Mouse (Mus musculus): ENCODE data around the gene Tnfaip2. TPM values are rescaled to one million over a fixed set of nuclear protein-coding genes. Genes with fewer than 3 reads are reported as not detected.

The Tnfaip2 gene
- polyA plus RNA-seq, 2 experiments: 10.0 to 10.2 TPM

GRCm38 (mm10) chr12:111499617-111500016 lies 57.3 kb downstream of the Tnfaip2 start:
- Histone ChIP-seq H3K4me3 (replicated peaks; ENCODE audit: low read length) (no peak overlapping the region), H3K4me1 (ENCODE audit: control insufficient read depth, insufficient read depth, low read length) (no peaks in the 10 kb centered on the region), H3K9ac (ENCODE audit: low read depth, low read length, severe bottlenecking) (no peak overlapping the region), H3K36me3 (ENCODE audit: control insufficient read depth, insufficient read depth, low read length) (no peaks in the 10 kb centered on the region), H3K4me2 (replicated peaks; ENCODE audit: low read depth, low read length, severe bottlenecking) (no peak overlapping the region), H3K27ac (replicated peaks; ENCODE audit: low read depth, low read length) (no peak overlapping the region), H3K27me3 (ENCODE audit: control insufficient read depth, insufficient read depth, low read length) (no peaks in the 10 kb centered on the region), H3K9me3 (ENCODE audit: control insufficient read depth, low read length) (no peaks in the 10 kb centered on the region)
- DNase-seq (ENCODE audit: low spot score): no peak
- TF ChIP-seq POLR2A (IDR thresholded peaks at IDR 0.05; ENCODE audit: borderline replicate concordance, extremely low read depth, insufficient read depth, insufficient read length): no peak
- no peak for ATAC-seq (ENCODE audit: low FRiP score, low read depth)
- WGBS: 62% methylated on average over 5 of the region's 5 CpGs

- 41% methylated on average over 5 of the region's 5 CpGs for WGBS
- Histone ChIP-seq H3K9ac (ENCODE audit: low read depth, low read length, severe bottlenecking) (no peak overlapping the region), H3K9me3 (ENCODE audit: control insufficient read depth, low read length) (no peaks in the 10 kb centered on the region), H3K27me3 (ENCODE audit: control insufficient read depth, insufficient read depth, low read length) (no peaks in the 10 kb centered on the region), H3K4me1 (ENCODE audit: control insufficient read depth, insufficient read depth, low read length) (no peaks in the 10 kb centered on the region), H3K36me3 (ENCODE audit: control insufficient read depth, insufficient read depth, low read length) (no peaks in the 10 kb centered on the region), H3K27ac (replicated peaks; ENCODE audit: low read depth, low read length) (no peak overlapping the region), H3K4me3 (replicated peaks; ENCODE audit: low read length) (no peak overlapping the region), H3K4me2 (replicated peaks; ENCODE audit: low read depth, low read length, severe bottlenecking) (no peak overlapping the region)
- DNase-seq (ENCODE audit: low spot score) (no peak), ATAC-seq (ENCODE audit: low FRiP score, low read depth) (no peak)
- no peak for TF ChIP-seq POLR2A (IDR thresholded peaks at IDR 0.05; ENCODE audit: borderline replicate concordance, extremely low read depth, insufficient read depth, insufficient read length)
Observed at GRCm38 (mm10) chr12:111500725-111501124, 58.5 kb downstream of the Tnfaip2 start.

GRCm38 (mm10) chr12:111503063-111503567 lies 60.8 kb downstream of the Tnfaip2 start:
- Histone ChIP-seq H3K27ac (replicated peaks; ENCODE audit: low read depth, low read length) (no peak overlapping the region), H3K4me1 (ENCODE audit: control insufficient read depth, insufficient read depth, low read length) (no peaks in the 10 kb centered on the region), H3K4me2 (replicated peaks; ENCODE audit: low read depth, low read length, severe bottlenecking) (no peak overlapping the region), H3K9me3 (ENCODE audit: control insufficient read depth, low read length) (no peaks in the 10 kb centered on the region), H3K9ac (ENCODE audit: low read depth, low read length, severe bottlenecking) (no peak overlapping the region), H3K27me3 (ENCODE audit: control insufficient read depth, insufficient read depth, low read length) (no peaks in the 10 kb centered on the region), H3K4me3 (replicated peaks; ENCODE audit: low read length) (no peak overlapping the region), H3K36me3 (ENCODE audit: control insufficient read depth, insufficient read depth, low read length) (no peaks in the 10 kb centered on the region)
- DNase-seq (ENCODE audit: low spot score): no peak
- TF ChIP-seq POLR2A (IDR thresholded peaks at IDR 0.05; ENCODE audit: borderline replicate concordance, extremely low read depth, insufficient read depth, insufficient read length): no peak
- WGBS: 73% methylated on average over 12 of the region's 12 CpGs
- no peak for ATAC-seq (ENCODE audit: low FRiP score, low read depth)

GRCm38 (mm10) chr12:111503571-111503970 lies 61.3 kb downstream of the Tnfaip2 start:
- no peaks in the 10 kb centered on the region for H3K27me3 ChIP-seq (ENCODE audit: control insufficient read depth, insufficient read depth, low read length)
- H3K36me3 ChIP-seq (ENCODE audit: control insufficient read depth, insufficient read depth, low read length): no peaks in the 10 kb centered on the region
- no peak overlapping the region for H3K9ac ChIP-seq (ENCODE audit: low read depth, low read length, severe bottlenecking)
- no peak for DNase-seq (ENCODE audit: low spot score)
- H3K4me1 ChIP-seq (ENCODE audit: control insufficient read depth, insufficient read depth, low read length): no peaks in the 10 kb centered on the region
- no peaks in the 10 kb centered on the region for H3K9me3 ChIP-seq (ENCODE audit: control insufficient read depth, low read length)
- WGBS: 71% methylated on average over 5 of the region's 5 CpGs
- H3K4me3 ChIP-seq (replicated peaks; ENCODE audit: low read length): no peak overlapping the region
- H3K27ac ChIP-seq (replicated peaks; ENCODE audit: low read depth, low read length): no peak overlapping the region
- no peak for ATAC-seq (ENCODE audit: low FRiP score, low read depth)
- no peak for TF ChIP-seq POLR2A (IDR thresholded peaks at IDR 0.05; ENCODE audit: borderline replicate concordance, extremely low read depth, insufficient read depth, insufficient read length)
- no peak overlapping the region for H3K4me2 ChIP-seq (replicated peaks; ENCODE audit: low read depth, low read length, severe bottlenecking)

Other genes with a start within 250 kb of the Tnfaip2 start
- gene Amn, start 171.4 kb upstream of the Tnfaip2 start, polyA plus RNA-seq (2012; rRNA removed): 1.4 and 1.7 TPM in 2 replicates
- gene Amn, start 171.4 kb upstream of the Tnfaip2 start, polyA plus RNA-seq (2014; fragmentation: Nextera tagmentation; extraction: Ambion mirVana): 0.55 and 0.97 TPM in 2 replicates
- 163 and 215 TPM in 2 replicates for gene Cdc42bpb, start 64.8 kb upstream of the Tnfaip2 start, polyA plus RNA-seq (2012; rRNA removed)
- 37.0 and 39.7 TPM in 2 replicates for gene Cdc42bpb, start 64.8 kb upstream of the Tnfaip2 start, polyA plus RNA-seq (2014; fragmentation: Nextera tagmentation; extraction: Ambion mirVana)
- gene Lbhd2, start 35.7 kb upstream of the Tnfaip2 start, polyA plus RNA-seq (2012; rRNA removed): 11.0 and 17.2 TPM in 2 replicates
- gene Lbhd2, start 35.7 kb upstream of the Tnfaip2 start, polyA plus RNA-seq (2014; fragmentation: Nextera tagmentation; extraction: Ambion mirVana): 19.2 and 22.3 TPM in 2 replicates
- gene Exoc3l4, start 25.5 kb upstream of the Tnfaip2 start, polyA plus RNA-seq (2012; rRNA removed): 11.7 and 14.9 TPM in 2 replicates
- 7.4 and 7.7 TPM in 2 replicates for gene Exoc3l4, start 25.5 kb upstream of the Tnfaip2 start, polyA plus RNA-seq (2014; fragmentation: Nextera tagmentation; extraction: Ambion mirVana)
- gene Gm266, start 43.4 kb downstream of the Tnfaip2 start, polyA plus RNA-seq (2012; rRNA removed): 14.8 and 15.5 TPM in 2 replicates
- 14.7 and 14.8 TPM in 2 replicates for gene Gm266, start 43.4 kb downstream of the Tnfaip2 start, polyA plus RNA-seq (2014; fragmentation: Nextera tagmentation; extraction: Ambion mirVana)
- gene Eif5, start 95.5 kb downstream of the Tnfaip2 start, polyA plus RNA-seq (2012; rRNA removed): 118 and 129 TPM in 2 replicates
- gene Eif5, start 95.5 kb downstream of the Tnfaip2 start, polyA plus RNA-seq (2014; fragmentation: Nextera tagmentation; extraction: Ambion mirVana): 472 and 474 TPM in 2 replicates
- gene Mark3, start 132.1 kb downstream of the Tnfaip2 start, polyA plus RNA-seq (2012; rRNA removed): 69.4 and 80.5 TPM in 2 replicates
- gene Mark3, start 132.1 kb downstream of the Tnfaip2 start, polyA plus RNA-seq (2014; fragmentation: Nextera tagmentation; extraction: Ambion mirVana): 49.8 and 63.7 TPM in 2 replicates
- gene Ckb, start 229.9 kb downstream of the Tnfaip2 start, polyA plus RNA-seq (2012; rRNA removed): 133 and 168 TPM in 2 replicates
- 94.7 and 106 TPM in 2 replicates for gene Ckb, start 229.9 kb downstream of the Tnfaip2 start, polyA plus RNA-seq (2014; fragmentation: Nextera tagmentation; extraction: Ambion mirVana)
- 30.8 and 47.4 TPM in 2 replicates for gene Trmt61a, start 235.6 kb downstream of the Tnfaip2 start, polyA plus RNA-seq (2012; rRNA removed)
- 7.2 and 7.3 TPM in 2 replicates for gene Trmt61a, start 235.6 kb downstream of the Tnfaip2 start, polyA plus RNA-seq (2014; fragmentation: Nextera tagmentation; extraction: Ambion mirVana)